In the genomic region with DNA sequence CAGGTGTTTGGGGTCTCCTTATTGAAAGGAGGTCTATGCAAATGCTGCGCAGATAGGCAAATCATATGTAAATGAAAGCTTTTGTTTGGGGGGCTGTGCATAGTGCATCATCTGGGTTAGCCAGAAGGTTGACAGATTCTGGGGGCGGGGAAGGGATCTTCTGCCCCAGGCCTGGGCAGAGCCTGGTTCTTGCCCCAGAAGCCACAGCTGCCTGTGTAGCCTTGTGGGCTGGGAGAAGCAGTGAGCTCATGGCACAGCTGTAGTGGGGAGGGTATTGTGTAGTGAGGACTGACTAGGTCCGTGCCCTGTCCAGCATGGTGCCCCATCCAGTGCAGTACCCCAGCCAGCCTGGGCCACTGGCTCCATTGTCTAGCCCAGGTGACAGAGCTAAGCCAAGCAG, we compare ENCODE assay signal across 16 mouse cellular contexts. TPM values are rescaled to one million over a fixed set of nuclear protein-coding genes. Genes with fewer than 3 reads are reported as not detected.
DNase-seq lines count a peak whose midpoint lies in the region; ATAC-seq and TF ChIP-seq lines count a peak whose summit lies in the region.
"Had no signal": no experiment of that assay in that cellular context is flagged by ENCODE, and none has a peak within 500 bp of the region (broad histone marks: within the 10 kb centered on the region; RNA-seq: fewer than 3 reads in every experiment).

No protein-coding gene starts in this region.

- 0 out of 2 replicates have a peak overlapping the region, but pooled peaks have one; percentile 40 for H3K9ac ChIP-seq in embryonic facial prominence, embryonic 13.5 days
- H3K9ac ChIP-seq in forebrain, postnatal 0 days, result peak overlapping the region; percentile 18; the same call in 1 of the 2 replicates
- H3K9ac ChIP-seq in midbrain, embryonic 14.5 days (replicated peaks; ENCODE audit: low read length), result no peak overlapping the region

- H3K36me3 ChIP-seq in embryonic facial prominence, embryonic 13.5 days, result peaks cover 22% of the 10 kb centered on the region
- H3K36me3 ChIP-seq in embryonic facial prominence, embryonic 10.5 days (replicated peaks), result peaks cover 29% of the 10 kb centered on the region
- peaks cover 28% of the 10 kb centered on the region for H3K36me3 ChIP-seq in forebrain, postnatal 0 days (ENCODE audit: insufficient read depth)
- peaks cover 12% of the 10 kb centered on the region; the same call in 1 of the 2 replicates for H3K36me3 ChIP-seq in midbrain, embryonic 14.5 days (ENCODE audit: control insufficient read depth, insufficient read depth, low read length)
- H3K36me3 ChIP-seq in kidney, adult 2 months (ENCODE audit: control insufficient read depth, insufficient read depth, low read length), result no peaks in the 10 kb centered on the region

- H3K4me3 ChIP-seq in embryonic facial prominence, embryonic 13.5 days, result no peak overlapping the region
- no peak overlapping the region for H3K4me3 ChIP-seq in embryonic facial prominence, embryonic 10.5 days
- H3K4me3 ChIP-seq in forebrain, postnatal 0 days (ENCODE audit: low read depth, low read length), result no peak overlapping the region
- H3K4me3 ChIP-seq in midbrain, embryonic 14.5 days (replicated peaks; ENCODE audit: low read depth, low read length), result no peak overlapping the region
- no peak overlapping the region for H3K4me3 ChIP-seq in kidney, adult 2 months (ENCODE audit: insufficient read depth, low read depth, low read length)

- no peaks in the 10 kb centered on the region for H3K9me3 ChIP-seq in embryonic facial prominence, embryonic 13.5 days
- no peaks in the 10 kb centered on the region for H3K9me3 ChIP-seq in embryonic facial prominence, embryonic 10.5 days
- no peaks in the 10 kb centered on the region for H3K9me3 ChIP-seq in forebrain, postnatal 0 days (ENCODE audit: low read length)
- no peaks in the 10 kb centered on the region for H3K9me3 ChIP-seq in midbrain, embryonic 14.5 days (ENCODE audit: control insufficient read depth, low read length)

- no peak overlapping the region for H3K4me2 ChIP-seq in embryonic facial prominence, embryonic 13.5 days
- peak overlapping the region; percentile 90 for H3K4me2 ChIP-seq in forebrain, postnatal 0 days (ENCODE audit: low read depth)
- peak overlapping the region; percentile 33 for H3K4me2 ChIP-seq in midbrain, embryonic 14.5 days (ENCODE audit: low read length)

- TF ChIP-seq CTCF in forebrain, postnatal 0 days (IDR thresholded peaks at IDR 0.05; ENCODE audit: low read depth), result no peak
- TF ChIP-seq CTCF in kidney, adult 2 months (conservative IDR thresholded peaks at IDR 0.05; ENCODE audit: insufficient read depth, insufficient read length, low read depth, low read length), result no peak

- peaks cover 46% of the 10 kb centered on the region for H3K4me1 ChIP-seq in embryonic facial prominence, embryonic 13.5 days
- H3K4me1 ChIP-seq in embryonic facial prominence, embryonic 10.5 days, result peaks cover 75% of the 10 kb centered on the region
- H3K4me1 ChIP-seq in forebrain, postnatal 0 days (ENCODE audit: insufficient read depth), result peaks cover 17% of the 10 kb centered on the region
- peaks cover 36% of the 10 kb centered on the region for H3K4me1 ChIP-seq in midbrain, embryonic 14.5 days (ENCODE audit: control insufficient read depth, insufficient read depth, low read length)
- peaks cover 11% of the 10 kb centered on the region; the same call in 1 of the 2 replicates for H3K4me1 ChIP-seq in kidney, adult 2 months (ENCODE audit: control insufficient read depth, insufficient read depth, low read length)

- peak overlapping the region; percentile 28; the same call in 1 of the 2 replicates for H3K27ac ChIP-seq in embryonic facial prominence, embryonic 13.5 days
- no peak overlapping the region for H3K27ac ChIP-seq in embryonic facial prominence, embryonic 10.5 days (replicated peaks)
- H3K27ac ChIP-seq in forebrain, postnatal 0 days (ENCODE audit: low read depth, low read length), result peak overlapping the region; percentile 15; the same call in 1 of the 2 replicates
- H3K27ac ChIP-seq in midbrain, embryonic 14.5 days (replicated peaks; ENCODE audit: low read depth, low read length), result peak overlapping the region; percentile 78
- H3K27ac ChIP-seq in kidney, adult 2 months (ENCODE audit: insufficient read depth, low read depth, low read length), result no peak overlapping the region

- 76% methylated on average over 3 of the region's 3 CpGs for WGBS in embryonic facial prominence, embryonic 13.5 days
- 70% methylated on average over 3 of the region's 3 CpGs for WGBS in embryonic facial prominence, embryonic 10.5 days
- WGBS in forebrain, postnatal 0 days, result 21% methylated on average over 3 of the region's 3 CpGs
- 24% methylated on average over 3 of the region's 3 CpGs for WGBS in midbrain, embryonic 14.5 days
- 97% methylated on average over 3 of the region's 3 CpGs for WGBS in kidney, adult 2 months

- no peaks in the 10 kb centered on the region for H3K27me3 ChIP-seq in embryonic facial prominence, embryonic 13.5 days
- peaks cover 46% of the 10 kb centered on the region for H3K27me3 ChIP-seq in embryonic facial prominence, embryonic 10.5 days (replicated peaks; ENCODE audit: low read depth, poor library complexity, severe bottlenecking)
- H3K27me3 ChIP-seq in forebrain, postnatal 0 days (ENCODE audit: insufficient read depth, low read length), result no peaks in the 10 kb centered on the region
- no peaks in the 10 kb centered on the region for H3K27me3 ChIP-seq in midbrain, embryonic 14.5 days (ENCODE audit: control insufficient read depth, insufficient read depth, low read length)
- no peaks in the 10 kb centered on the region for H3K27me3 ChIP-seq in kidney, adult 2 months (replicated peaks; ENCODE audit: control insufficient read depth, insufficient read depth, low read length)

- ATAC-seq in embryonic facial prominence, embryonic 13.5 days (ENCODE audit: insufficient number of reproducible peaks, insufficient read depth, low FRiP score, low TSS enrichment, low read depth), result no peak
- no peak for ATAC-seq in forebrain, postnatal 0 days
- ATAC-seq in midbrain, embryonic 14.5 days (ENCODE audit: low FRiP score, low TSS enrichment), result peak; percentile 37

- no peak for TF ChIP-seq POLR2A in kidney, adult 2 months (IDR thresholded peaks at IDR 0.05; ENCODE audit: low read depth, low read length)

- no peak for DNase-seq in embryonic facial prominence, embryonic 10.5 days (ENCODE audit: low spot score)
- DNase-seq in brain, adult 2 months (ENCODE audit: low read depth, low spot score), result peak; percentile 70
- no peak for DNase-seq in forebrain, postnatal 0 days
- DNase-seq in midbrain, embryonic 14.5 days, result peak; percentile 65
- no peak for DNase-seq in spleen, postnatal 4 days (ENCODE audit: low spot score in 2 of 2)
- DNase-seq in B cell, adult 2 months, result no peak
- no peak for DNase-seq in kidney, adult 2 months
- DNase-seq: adrenal gland, adult 2 months; gastrocnemius, postnatal 14 days; kidney, adult 11 months; liver; lung, postnatal 10 days had no signal

RNA-seq across cellular contexts. Expression of gene Kcnj9, which starts 14.2 kb away (rescaled TPM):
- polyA plus RNA-seq in embryonic facial prominence, embryonic 13.5 days (2015; fragmentation: Nextera tagmentation; extraction: Ambion mirVana), result 0.07 TPM in 1 of 2 replicates, not detected in the other
- 0.10 and 0.11 TPM in 2 replicates for polyA plus RNA-seq in embryonic facial prominence, embryonic 10.5 days (2016; fragmentation: Nextera tagmentation; extraction: Ambion mirVana)
- total RNA-seq in forebrain, postnatal 0 days (2014; rRNA removed), result 7.5 and 8.6 TPM in 2 replicates
- polyA plus RNA-seq in forebrain, postnatal 0 days (2015; fragmentation: Nextera tagmentation; extraction: Ambion mirVana), result 2.9 and 4.8 TPM in 2 replicates
- 3.0 and 3.9 TPM in 2 replicates for polyA plus RNA-seq in midbrain, embryonic 14.5 days (2014; fragmentation: Nextera tagmentation; extraction: Ambion mirVana)
- polyA plus RNA-seq in kidney, adult 2 months (2012; rRNA removed), result 0.06 and 0.11 TPM in 2 replicates
- total RNA-seq: gastrocnemius, postnatal 14 days; neutrophil, adult 5-6 weeks had no signal
- polyA plus RNA-seq: heart, embryonic 14.5 days had no signal

RNA-seq across cellular contexts. Expression of gene Atp1a2, which starts 17.0 kb away (rescaled TPM):
- 1.9 and 2.5 TPM in 2 replicates for polyA plus RNA-seq in embryonic facial prominence, embryonic 13.5 days (2015; fragmentation: Nextera tagmentation; extraction: Ambion mirVana)
- 1.2 and 1.4 TPM in 2 replicates for polyA plus RNA-seq in embryonic facial prominence, embryonic 10.5 days (2016; fragmentation: Nextera tagmentation; extraction: Ambion mirVana)
- total RNA-seq in forebrain, postnatal 0 days (2014; rRNA removed), result 213 and 294 TPM in 2 replicates
- polyA plus RNA-seq in forebrain, postnatal 0 days (2015; fragmentation: Nextera tagmentation; extraction: Ambion mirVana), result 54.4 and 75.2 TPM in 2 replicates
- 18.2 and 19.4 TPM in 2 replicates for polyA plus RNA-seq in midbrain, embryonic 14.5 days (2014; fragmentation: Nextera tagmentation; extraction: Ambion mirVana)
- 21.5 and 36.4 TPM in 2 replicates for polyA plus RNA-seq in kidney, adult 2 months (2012; rRNA removed)
- total RNA-seq: neutrophil, adult 5-6 weeks had no signal

RNA-seq across cellular contexts. Expression of gene Kcnj10, which starts 26.1 kb away (rescaled TPM):
- 0.06 TPM in 2 replicates for polyA plus RNA-seq in embryonic facial prominence, embryonic 13.5 days (2015; fragmentation: Nextera tagmentation; extraction: Ambion mirVana)
- polyA plus RNA-seq in embryonic facial prominence, embryonic 10.5 days (2016; fragmentation: Nextera tagmentation; extraction: Ambion mirVana), result 0.09 and 0.15 TPM in 2 replicates
- total RNA-seq in forebrain, postnatal 0 days (2014; rRNA removed), result 3.2 and 4.1 TPM in 2 replicates
- 1.4 and 2.9 TPM in 2 replicates for polyA plus RNA-seq in forebrain, postnatal 0 days (2015; fragmentation: Nextera tagmentation; extraction: Ambion mirVana)
- polyA plus RNA-seq in midbrain, embryonic 14.5 days (2014; fragmentation: Nextera tagmentation; extraction: Ambion mirVana), result 1.5 TPM in 2 replicates
- polyA plus RNA-seq in kidney, adult 2 months (2012; rRNA removed), result 17.0 and 17.1 TPM in 2 replicates
- total RNA-seq: neutrophil, adult 5-6 weeks had no signal
- polyA plus RNA-seq: C2C12; heart, embryonic 14.5 days had no signal

RNA-seq across cellular contexts. Expression of gene Igsf8, which starts 53.5 kb away (rescaled TPM):
- polyA plus RNA-seq in embryonic facial prominence, embryonic 13.5 days (2015; fragmentation: Nextera tagmentation; extraction: Ambion mirVana), result 46.9 and 49.8 TPM in 2 replicates
- polyA plus RNA-seq in embryonic facial prominence, embryonic 10.5 days (2016; fragmentation: Nextera tagmentation; extraction: Ambion mirVana), result 33.7 and 39.5 TPM in 2 replicates
- total RNA-seq in forebrain, postnatal 0 days (2014; rRNA removed), result 117 and 136 TPM in 2 replicates
- polyA plus RNA-seq in forebrain, postnatal 0 days (2015; fragmentation: Nextera tagmentation; extraction: Ambion mirVana), result 110 and 113 TPM in 2 replicates
- 55.6 and 61.0 TPM in 2 replicates for polyA plus RNA-seq in midbrain, embryonic 14.5 days (2014; fragmentation: Nextera tagmentation; extraction: Ambion mirVana)
- 54.3 and 57.7 TPM in 2 replicates for polyA plus RNA-seq in kidney, adult 2 months (2012; rRNA removed)

RNA-seq across cellular contexts. Expression of gene Atp1a4, which starts 56.7 kb away (rescaled TPM):
- not detected in 2 replicates for polyA plus RNA-seq in embryonic facial prominence, embryonic 13.5 days (2015; fragmentation: Nextera tagmentation; extraction: Ambion mirVana)
- not detected in 2 replicates for polyA plus RNA-seq in embryonic facial prominence, embryonic 10.5 days (2016; fragmentation: Nextera tagmentation; extraction: Ambion mirVana)
- total RNA-seq in forebrain, postnatal 0 days (2014; rRNA removed), result not detected in 2 replicates
- polyA plus RNA-seq in forebrain, postnatal 0 days (2015; fragmentation: Nextera tagmentation; extraction: Ambion mirVana), result not detected in 2 replicates
- polyA plus RNA-seq in midbrain, embryonic 14.5 days (2014; fragmentation: Nextera tagmentation; extraction: Ambion mirVana), result not detected in 2 replicates
- polyA plus RNA-seq in kidney, adult 2 months (2012; rRNA removed), result 0.09 and 0.11 TPM in 2 replicates
- total RNA-seq: neutrophil, adult 5-6 weeks had no signal
- polyA plus RNA-seq: C2C12 had no signal

Comparison
In these comparisons a context has a peak if more than half of its experiments do, and no peak if none do; other contexts are left out.
1. H3K27ac ChIP-seq: peak in embryonic facial prominence, embryonic 13.5 days (single experiment), forebrain, postnatal 0 days (single experiment) and midbrain, embryonic 14.5 days (single experiment); none in embryonic facial prominence, embryonic 10.5 days (single experiment) and kidney, adult 2 months (single experiment).
2. DNase-seq: peak in brain, adult 2 months (single experiment) and midbrain, embryonic 14.5 days (single experiment); none in embryonic facial prominence, embryonic 10.5 days (single experiment), forebrain, postnatal 0 days (single experiment), spleen, postnatal 4 days (0 of 2), B cell, adult 2 months (0 of 2) and kidney, adult 2 months (single experiment).